In the genomic region with DNA sequence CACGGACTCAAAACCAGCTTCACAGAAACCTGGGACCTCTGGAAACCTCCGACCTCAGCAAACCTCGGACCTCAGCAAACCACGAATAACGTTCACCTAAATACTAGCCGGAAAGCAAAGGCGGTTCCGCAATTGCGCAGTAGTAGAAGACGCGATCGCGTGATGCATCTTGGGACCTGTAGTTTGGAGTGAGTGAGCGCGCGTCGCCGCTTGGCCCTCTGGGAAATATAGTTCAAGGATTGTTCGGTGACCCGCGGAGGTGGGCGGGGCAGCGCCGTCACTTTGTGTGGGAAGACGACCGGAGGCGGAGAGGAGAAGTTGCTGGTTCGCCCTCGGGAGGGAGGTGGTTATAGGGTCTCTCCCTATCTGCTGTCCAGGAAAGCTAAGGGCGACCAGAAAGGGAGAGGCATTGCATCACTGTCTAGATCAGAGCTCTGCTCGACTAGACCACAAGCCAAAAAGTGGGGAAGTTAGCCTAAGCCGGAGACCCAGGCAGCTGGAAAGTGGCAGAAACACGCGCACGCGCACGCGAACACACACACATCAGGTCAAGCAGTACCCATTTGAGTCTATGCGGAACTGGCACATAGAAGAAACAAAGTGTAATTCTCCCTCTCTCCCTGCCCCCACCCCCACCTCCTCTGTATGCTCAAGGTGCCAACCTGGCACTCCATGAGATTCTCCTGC, we compare ENCODE assay signal across 8 mouse cellular contexts. TPM values are rescaled to one million over a fixed set of nuclear protein-coding genes. Genes with fewer than 3 reads are reported as not detected.
A peak's percentile ranks its signal among the peaks of the same experiment; 100 is the strongest.
DNase-seq lines count a peak whose midpoint lies in the region; ATAC-seq and TF ChIP-seq lines count a peak whose summit lies in the region.

A gene (minus strand): TSS at position 179 of the 687 bp plus-strand sequence.

- TF ChIP-seq POLR2A in brain, embryonic 14.5 days (IDR thresholded peaks at IDR 0.05; ENCODE audit: borderline replicate concordance, extremely low read depth, insufficient read depth, insufficient read length, poor library complexity, severe bottlenecking): peak; percentile 42; the same call in 1 of the 2 replicates
- TF ChIP-seq POLR2A in liver, adult 2 months (IDR thresholded peaks at IDR 0.05; ENCODE audit: extremely low read depth, insufficient read depth, low read length): peak; percentile 59
- peak; percentile 75 for TF ChIP-seq POLR2A in myocyte (IDR thresholded peaks at IDR 0.05; ENCODE audit: insufficient read length, low read depth)

- H3ac ChIP-seq in C2C12 (ENCODE audit: control insufficient read depth, insufficient read length, low read depth) (peak within 1 kb of the TSS; percentile 54), myocyte (ENCODE audit: control insufficient read depth, insufficient read length) (peak within 1 kb of the TSS; percentile 12)

- peak within 1 kb of the TSS; percentile 87 for H3K27ac ChIP-seq in heart, embryonic 11.5 days (ENCODE audit: low read depth, low read length)
- H3K27ac ChIP-seq in kidney, embryonic 16.5 days (ENCODE audit: low read length): peak within 1 kb of the TSS; percentile 89
- peak within 1 kb of the TSS; percentile 88 for H3K27ac ChIP-seq in liver, adult 2 months (replicated peaks; ENCODE audit: insufficient read depth, low read depth, low read length)

- no peaks in the 10 kb centered on the region for H3K27me3 ChIP-seq in C2C12 (ENCODE audit: control insufficient read depth, insufficient read depth, insufficient read length)
- no peaks in the 10 kb centered on the region for H3K27me3 ChIP-seq in erythroblast, embryonic 14.5 days (ENCODE audit: control insufficient read depth)
- H3K27me3 ChIP-seq in heart, embryonic 11.5 days (ENCODE audit: control insufficient read depth, insufficient read depth, low read length): no peaks in the 10 kb centered on the region
- no peaks in the 10 kb centered on the region for H3K27me3 ChIP-seq in kidney, embryonic 16.5 days (ENCODE audit: insufficient read depth, low read length)
- no peaks in the 10 kb centered on the region for H3K27me3 ChIP-seq in liver, adult 2 months (ENCODE audit: control insufficient read depth, insufficient read depth, low read length)
- no peaks in the 10 kb centered on the region for H3K27me3 ChIP-seq in myocyte (ENCODE audit: control insufficient read depth, insufficient read depth, insufficient read length)
- H3K27me3 ChIP-seq in splenic B cell, adult 2 months (ENCODE audit: control insufficient read depth, insufficient read depth, low read length, poor library complexity, severe bottlenecking): no peaks in the 10 kb centered on the region

- H3K9me3 ChIP-seq in erythroblast, embryonic 14.5 days (ENCODE audit: control insufficient read depth, low read length): no peaks in the 10 kb centered on the region
- no peaks in the 10 kb centered on the region for H3K9me3 ChIP-seq in heart, embryonic 11.5 days (replicated peaks; ENCODE audit: control insufficient read depth, low read length)
- H3K9me3 ChIP-seq in kidney, embryonic 16.5 days (ENCODE audit: low read length): no peaks in the 10 kb centered on the region

- peak; percentile 95 for ATAC-seq in heart, embryonic 11.5 days (replicated peaks; ENCODE audit: insufficient number of reproducible peaks, low FRiP score, low TSS enrichment)
- peak; percentile 95 for ATAC-seq in kidney, embryonic 16.5 days (ENCODE audit: low FRiP score, low TSS enrichment)

- H3K79me3 ChIP-seq in C2C12 (ENCODE audit: low read depth): peaks cover 24% of the 10 kb centered on the region

- H3K4me1 ChIP-seq in erythroblast, embryonic 14.5 days (ENCODE audit: control insufficient read depth): peaks cover 83% of the 10 kb centered on the region
- H3K4me1 ChIP-seq in heart, embryonic 11.5 days (ENCODE audit: control insufficient read depth, insufficient read depth, low read length): peaks cover 6% of the 10 kb centered on the region; the same call in 1 of the 2 replicates
- H3K4me1 ChIP-seq in kidney, embryonic 16.5 days (ENCODE audit: insufficient read depth, low read length): peaks cover 21% of the 10 kb centered on the region
- peaks cover 20% of the 10 kb centered on the region for H3K4me1 ChIP-seq in liver, adult 2 months (ENCODE audit: control insufficient read depth, insufficient read depth, low read length)

- H3K36me3 ChIP-seq in C2C12 (ENCODE audit: control insufficient read depth, insufficient read depth) (peaks cover 32% of the 10 kb centered on the region), myocyte (ENCODE audit: control insufficient read depth, insufficient read depth) (peaks cover 16% of the 10 kb centered on the region)
- peaks cover 62% of the 10 kb centered on the region for H3K36me3 ChIP-seq in erythroblast, embryonic 14.5 days (ENCODE audit: control insufficient read depth)
- H3K36me3 ChIP-seq in heart, embryonic 11.5 days (ENCODE audit: control insufficient read depth, insufficient read depth, low read length): peaks cover 11% of the 10 kb centered on the region; the same call in 1 of the 2 replicates
- H3K36me3 ChIP-seq in kidney, embryonic 16.5 days (ENCODE audit: insufficient read depth, low read length): peaks cover 18% of the 10 kb centered on the region
- peaks cover 15% of the 10 kb centered on the region for H3K36me3 ChIP-seq in liver, adult 2 months (ENCODE audit: control insufficient read depth, insufficient read depth, low read length)
- peaks cover 12% of the 10 kb centered on the region for H3K36me3 ChIP-seq in splenic B cell, adult 2 months (ENCODE audit: control insufficient read depth, insufficient read depth, low read length, poor library complexity, severe bottlenecking)

- DNase-seq in brain, embryonic 14.5 days (ENCODE audit: low read depth): peak; percentile 99
- peak; percentile 92 for DNase-seq in liver, adult 2 months (ENCODE audit: extremely low read depth, low read depth, low spot score)
- DNase-seq in splenic B cell, adult 2 months (ENCODE audit: low read depth, low spot score): peak; percentile 98

- H3K4me2 ChIP-seq in heart, embryonic 11.5 days: peak within 1 kb of the TSS; percentile 89
- H3K4me2 ChIP-seq in kidney, embryonic 16.5 days (replicated peaks; ENCODE audit: low read depth, low read length): peak within 1 kb of the TSS; percentile 81
- peak within 1 kb of the TSS; percentile 99 for H3K4me2 ChIP-seq in myocyte (ENCODE audit: low read depth)

- H3K4me3 ChIP-seq in C2C12 (ENCODE audit: insufficient read depth, poor library complexity, severe bottlenecking) (peak within 1 kb of the TSS; percentile 86), myocyte (peak within 1 kb of the TSS; percentile 62)
- peak within 1 kb of the TSS; percentile 91 for H3K4me3 ChIP-seq in erythroblast, embryonic 14.5 days (replicated peaks)
- H3K4me3 ChIP-seq in heart, embryonic 11.5 days (ENCODE audit: low read depth, low read length): peak within 1 kb of the TSS; percentile 72
- H3K4me3 ChIP-seq in kidney, embryonic 16.5 days (ENCODE audit: low read length): peak within 1 kb of the TSS; percentile 69
- H3K4me3 ChIP-seq in liver, adult 2 months (ENCODE audit: insufficient read depth, low read depth, low read length): peak within 1 kb of the TSS; percentile 64

- H3K9ac ChIP-seq in heart, embryonic 11.5 days (ENCODE audit: low read depth, low read length): peak within 1 kb of the TSS; percentile 77
- peak within 1 kb of the TSS; percentile 69 for H3K9ac ChIP-seq in kidney, embryonic 16.5 days (replicated peaks; ENCODE audit: low read length)
- H3K9ac ChIP-seq in liver, adult 2 months (ENCODE audit: low read depth, low read length): peak within 1 kb of the TSS; percentile 73

- no peak for TF ChIP-seq CTCF in C2C12 (IDR thresholded peaks at IDR 0.05; ENCODE audit: control insufficient read depth, insufficient read depth, insufficient read length)
- no peak for TF ChIP-seq CTCF in brain, embryonic 14.5 days (IDR thresholded peaks at IDR 0.05; ENCODE audit: borderline replicate concordance, extremely low read depth, insufficient read depth, insufficient read length)
- TF ChIP-seq CTCF in liver, adult 2 months (IDR thresholded peaks at IDR 0.05; ENCODE audit: low read depth, low read length): no peak

- under 1% methylated on average over 39 of the region's 39 CpGs for WGBS in heart, embryonic 11.5 days (ENCODE audit: insufficient replicate concordance)
- WGBS in kidney, embryonic 16.5 days: under 1% methylated on average over 39 of the region's 39 CpGs
- under 1% methylated on average over 39 of the region's 39 CpGs for WGBS in liver, adult 2 months

- H3K79me2 ChIP-seq in C2C12 (ENCODE audit: control insufficient read depth, insufficient read depth): peaks cover 36% of the 10 kb centered on the region
- peaks cover 9% of the 10 kb centered on the region; the same call in 1 of the 2 replicates for H3K79me2 ChIP-seq in liver, adult 2 months (ENCODE audit: control insufficient read depth, insufficient read depth, low read length)
- H3K79me2 ChIP-seq in myocyte (ENCODE audit: control insufficient read depth, insufficient read depth): peaks cover 31% of the 10 kb centered on the region

TF ChIP-seq in C2C12, 6 proteins besides CTCF, POLR2A, EP300 and RAD21:
- no peak for TF ChIP-seq FOSL1 (IDR thresholded peaks at IDR 0.05; ENCODE audit: insufficient read depth, low read length, poor library complexity, severe bottlenecking)
- TF ChIP-seq MYOG (IDR thresholded peaks at IDR 0.05; ENCODE audit: control insufficient read depth, extremely low read depth, insufficient read length): no peak
- no peak for TF ChIP-seq MYOD1 (IDR thresholded peaks at IDR 0.05; ENCODE audit: control insufficient read depth, insufficient read length, low read depth)
- no peak for TF ChIP-seq CEBPB (IDR thresholded peaks at IDR 0.05; ENCODE audit: low read depth)
- TF ChIP-seq USF1 (IDR thresholded peaks at IDR 0.05; ENCODE audit: low read depth): no peak
- TF ChIP-seq MAX (IDR thresholded peaks at IDR 0.05): no peak

TF ChIP-seq in myocyte, 11 proteins besides CTCF, POLR2A, EP300 and RAD21 (continues in another document):
- TF ChIP-seq POLR2AphosphoS2 (IDR thresholded peaks at IDR 0.05; ENCODE audit: insufficient read length, low read depth) (peak; percentile 75), MYOG (IDR thresholded peaks at IDR 0.05; ENCODE audit: control insufficient read depth in 1 of 3, insufficient read depth in 1 of 3, insufficient read length in 2 of 3, low read depth in 2 of 3) (no peak), MYOD1 (IDR thresholded peaks at IDR 0.05; ENCODE audit: control insufficient read depth in 1 of 3, insufficient read length in 2 of 3, low read depth in 2 of 3) (no peak), E2F4 (IDR thresholded peaks at IDR 0.05; ENCODE audit: insufficient read depth) (peak; percentile 39), TCF12 (IDR thresholded peaks at IDR 0.05; ENCODE audit: insufficient read depth, poor library complexity, severe bottlenecking) (no peak), MAX (IDR thresholded peaks at IDR 0.05; ENCODE audit: low read depth) (no peak)

RNA-seq across cellular contexts. Expression of the gene that starts here (rescaled TPM):
- 13.9 TPM for polyA plus RNA-seq in C2C12 (2012; fragmentation: generic; extraction: Trizol)
- polyA plus RNA-seq in brain, embryonic 14.5 days (2012; rRNA removed): 15.8 and 21.4 TPM in 2 replicates
- polyA plus RNA-seq in erythroblast, embryonic 14.5 days (2012): 0.18 and 0.22 TPM in 2 replicates
- 26.6 and 30.4 TPM in 2 replicates for polyA plus RNA-seq in heart, embryonic 11.5 days (2014; fragmentation: Nextera tagmentation; extraction: Ambion mirVana)
- 31.1 and 32.1 TPM in 2 replicates for polyA plus RNA-seq in kidney, embryonic 16.5 days (2015; fragmentation: Nextera tagmentation; extraction: Ambion mirVana)
- 7.9 and 10.9 TPM in 2 replicates for total RNA-seq in liver, adult 2 months (2014; rRNA removed)
- polyA plus RNA-seq in liver, adult 2 months (2012; rRNA removed): 8.6 and 12.6 TPM in 2 replicates
- polyA plus RNA-seq in myocyte (2012; fragmentation: generic; extraction: Trizol): 7.1 TPM

Comparison
In these comparisons a context has a peak if more than half of its experiments do, and no peak if none do; other contexts are left out.
1. Peak in every context shown above with its lines: DNase-seq, ATAC-seq, H3K4me3 ChIP-seq and H3K27ac ChIP-seq.